26 mouse cellular contexts compared by ENCODE assay signal in genomic region chr6:100370358-100370757, GRCm38 (mm10).
DNase-seq lines count a peak whose midpoint lies in the region; ATAC-seq and TF ChIP-seq lines count a peak whose summit lies in the region.
"Had no signal": no experiment of that assay in that cellular context is flagged by ENCODE, and none has a peak within 500 bp of the region (broad histone marks: within the 10 kb centered on the region; RNA-seq: fewer than 3 reads in every experiment).

No protein-coding gene starts in this region.

- no peaks in the 10 kb centered on the region for H3K36me3 ChIP-seq in liver, adult 2 months (ENCODE audit: control insufficient read depth, insufficient read depth, low read length)
- no peaks in the 10 kb centered on the region for H3K36me3 ChIP-seq in liver, postnatal 0 days (replicated peaks; ENCODE audit: insufficient read depth, low read length)
- no peaks in the 10 kb centered on the region for H3K36me3 ChIP-seq in splenic B cell, adult 2 months (ENCODE audit: control insufficient read depth, insufficient read depth, low read length, poor library complexity, severe bottlenecking)
- H3K36me3 ChIP-seq in heart, embryonic 12.5 days, result no peaks in the 10 kb centered on the region
- H3K36me3 ChIP-seq: embryonic facial prominence, embryonic 10.5 days; embryonic facial prominence, embryonic 13.5 days; forebrain, embryonic 12.5 days; forebrain, embryonic 15.5 days; heart, embryonic 13.5 days had no signal

- no peak overlapping the region for H3K27ac ChIP-seq in liver, adult 2 months (replicated peaks; ENCODE audit: insufficient read depth, low read depth, low read length)
- no peak overlapping the region for H3K27ac ChIP-seq in liver, postnatal 0 days (ENCODE audit: low read depth)
- H3K27ac ChIP-seq in heart, embryonic 12.5 days (ENCODE audit: poor library complexity, severe bottlenecking), result no peak overlapping the region
- H3K27ac ChIP-seq: embryonic facial prominence, embryonic 10.5 days; embryonic facial prominence, embryonic 13.5 days; forebrain, embryonic 12.5 days; forebrain, embryonic 15.5 days; heart, embryonic 13.5 days; hindbrain, embryonic 14.5 days; hindbrain, postnatal 0 days had no signal

- WGBS in liver, adult 2 months, result 79% methylated on average over 5 of the region's 5 CpGs
- 49% methylated on average over 5 of the region's 5 CpGs for WGBS in liver, postnatal 0 days (ENCODE audit: insufficient replicate concordance)
- WGBS in heart, embryonic 12.5 days, result 72% methylated on average over 5 of the region's 5 CpGs

- no peaks in the 10 kb centered on the region for H3K27me3 ChIP-seq in liver, adult 2 months (ENCODE audit: control insufficient read depth, insufficient read depth, low read length)
- no peaks in the 10 kb centered on the region for H3K27me3 ChIP-seq in liver, postnatal 0 days (ENCODE audit: insufficient read depth, low read length)
- no peaks in the 10 kb centered on the region for H3K27me3 ChIP-seq in splenic B cell, adult 2 months (ENCODE audit: control insufficient read depth, insufficient read depth, low read length, poor library complexity, severe bottlenecking)
- H3K27me3 ChIP-seq in heart, embryonic 12.5 days (replicated peaks), result peaks cover 40% of the 10 kb centered on the region
- H3K27me3 ChIP-seq: embryonic facial prominence, embryonic 13.5 days; forebrain, embryonic 15.5 days had no signal

- no peak overlapping the region for H3K9ac ChIP-seq in liver, adult 2 months (ENCODE audit: low read depth, low read length)
- no peak overlapping the region for H3K9ac ChIP-seq in liver, postnatal 0 days (replicated peaks)
- H3K9ac ChIP-seq in heart, embryonic 12.5 days, result no peak overlapping the region
- H3K9ac ChIP-seq: embryonic facial prominence, embryonic 13.5 days; forebrain, embryonic 12.5 days; forebrain, embryonic 15.5 days; heart, embryonic 13.5 days; hindbrain, embryonic 14.5 days had no signal

- no peak for TF ChIP-seq EP300 in liver, postnatal 0 days (IDR thresholded peaks at IDR 0.05; ENCODE audit: low read depth)

- no peaks in the 10 kb centered on the region; the same call in 1 of the 2 replicates for H3K4me1 ChIP-seq in liver, adult 2 months (ENCODE audit: control insufficient read depth, insufficient read depth, low read length)
- H3K4me1 ChIP-seq in liver, postnatal 0 days (ENCODE audit: insufficient read depth), result peaks cover 8% of the 10 kb centered on the region; the same call in 1 of the 2 replicates
- peaks cover 8% of the 10 kb centered on the region; the same call in 1 of the 2 replicates for H3K4me1 ChIP-seq in heart, embryonic 12.5 days (replicated peaks)
- H3K4me1 ChIP-seq: embryonic facial prominence, embryonic 10.5 days; forebrain, embryonic 12.5 days had no signal

- no peaks in the 10 kb centered on the region for H3K9me3 ChIP-seq in liver, postnatal 0 days (ENCODE audit: low read length)
- peaks cover 5% of the 10 kb centered on the region for H3K9me3 ChIP-seq in heart, embryonic 12.5 days (replicated peaks)
- H3K9me3 ChIP-seq: embryonic facial prominence, embryonic 10.5 days; embryonic facial prominence, embryonic 13.5 days; forebrain, embryonic 12.5 days; forebrain, embryonic 15.5 days; heart, embryonic 13.5 days had no signal

- H3K4me2 ChIP-seq in liver, postnatal 0 days (ENCODE audit: low read depth, low read length), result no peak overlapping the region
- no peak overlapping the region for H3K4me2 ChIP-seq in heart, embryonic 12.5 days
- H3K4me2 ChIP-seq: embryonic facial prominence, embryonic 13.5 days; forebrain, embryonic 12.5 days; forebrain, embryonic 15.5 days; heart, embryonic 13.5 days; hindbrain, embryonic 14.5 days had no signal

- peak; percentile 6 for DNase-seq in liver, adult 2 months (ENCODE audit: extremely low read depth, low read depth, low spot score)
- DNase-seq in liver, postnatal 0 days, result no peak
- peak; percentile 57 for DNase-seq in splenic B cell, adult 2 months (ENCODE audit: low read depth, low spot score)
- DNase-seq in adrenal gland, postnatal 25 days, result no peak
- no peak for DNase-seq in spleen, postnatal 14 days (ENCODE audit: low spot score in 2 of 2)
- DNase-seq: adrenal gland, postnatal 10 days; cerebellum, adult 11 months; cerebellum, adult 2 months; cerebellum, adult 9-11 months; cerebellum, postnatal 25 days; embryo, embryonic 11 days; heart, adult 18-20 months; heart, postnatal 14 days; heart, postnatal 4 days had no signal

- H3K79me2 ChIP-seq in liver, adult 2 months (ENCODE audit: control insufficient read depth, insufficient read depth, low read length), result no peaks in the 10 kb centered on the region

- no peak overlapping the region for H3K4me3 ChIP-seq in liver, adult 2 months (ENCODE audit: insufficient read depth, low read depth, low read length)
- H3K4me3 ChIP-seq in liver, postnatal 0 days (ENCODE audit: low read depth, low read length), result no peak overlapping the region
- no peak overlapping the region for H3K4me3 ChIP-seq in heart, embryonic 12.5 days
- H3K4me3 ChIP-seq: embryonic facial prominence, embryonic 10.5 days; embryonic facial prominence, embryonic 13.5 days; erythroblast, embryonic 14.5 days; forebrain, embryonic 12.5 days; forebrain, embryonic 15.5 days; heart, embryonic 13.5 days had no signal

- no peak for TF ChIP-seq POLR2A in liver, adult 2 months (IDR thresholded peaks at IDR 0.05; ENCODE audit: extremely low read depth, insufficient read depth, low read length)

- TF ChIP-seq CTCF in liver, adult 2 months (IDR thresholded peaks at IDR 0.05; ENCODE audit: low read depth, low read length), result no peak
- no peak for TF ChIP-seq CTCF in liver, postnatal 0 days (IDR thresholded peaks at IDR 0.05; ENCODE audit: low read depth)

- ATAC-seq in liver, postnatal 0 days, result no peak
- ATAC-seq in granulocyte monocyte progenitor cell, adult 5-6 weeks (replicated peaks; ENCODE audit: poor library complexity, severe bottlenecking), result peak; percentile 66
- peak; percentile 56 for ATAC-seq in megakaryocyte progenitor cell, adult 5-6 weeks (replicated peaks; ENCODE audit: poor library complexity)
- no peak for ATAC-seq in heart, embryonic 12.5 days (ENCODE audit: insufficient number of reproducible peaks, low FRiP score)
- ATAC-seq: activated CD4-positive, CD25-positive, alpha-beta regulatory T cell, adult 4 months; forebrain, embryonic 15.5 days; hindbrain, postnatal 0 days had no signal

Comparison
In these comparisons a context has a peak if more than half of its experiments do, and no peak if none do; other contexts are left out.
1. DNase-seq: peak in liver, adult 2 months (single experiment) and splenic B cell, adult 2 months (single experiment); none in liver, postnatal 0 days (single experiment), adrenal gland, postnatal 25 days (single experiment) and spleen, postnatal 14 days (0 of 2).
2. ATAC-seq: peak in granulocyte monocyte progenitor cell, adult 5-6 weeks (single experiment) and megakaryocyte progenitor cell, adult 5-6 weeks (single experiment); none in liver, postnatal 0 days (single experiment) and heart, embryonic 12.5 days (single experiment).